Mouse (Mus musculus) Muller cell, postnatal 12 days (primary cell): Measurements from ENCODE around the gene Ghrhr.

ENCODE experiments used
- DNase-seq: peaks from one replicate; pipeline ENCODE4 v3.0.0-alpha.2; 2015; ENCODE audit errors: inconsistent ontology term

Ghrhr gene

GRCm38 (mm10) chr6:55396176-55396575 lies 20.1 kb downstream of the Ghrhr start:
- DNase-seq, result no peak

DNA sequence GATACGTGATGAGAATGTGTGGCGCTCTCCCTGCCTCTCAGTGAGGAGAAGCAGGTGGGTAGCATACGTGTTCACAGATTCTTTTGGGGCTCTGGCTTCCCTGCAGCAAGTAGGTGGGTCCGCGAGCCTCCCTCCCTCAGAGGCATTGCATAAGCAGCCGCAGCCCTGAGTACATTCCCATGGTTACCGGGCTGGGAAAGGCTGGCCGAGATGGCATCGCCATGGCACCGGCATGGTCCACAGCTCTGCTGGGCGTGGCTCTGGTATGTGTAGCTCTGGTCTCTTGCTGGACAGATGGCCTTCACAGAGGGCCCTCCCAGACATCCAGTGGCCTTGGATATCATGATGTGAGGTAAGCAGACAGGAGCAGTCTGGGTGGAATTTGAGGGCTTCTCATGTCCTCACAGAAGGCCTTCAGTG lies 20.5 kb downstream of the Ghrhr start:
- DNase-seq, result peak; percentile 29

- no peak for DNase-seq
These were observed 23.0 kb downstream of the Ghrhr start for GRCm38 (mm10) chr6:55398869-55399628.

DNA sequence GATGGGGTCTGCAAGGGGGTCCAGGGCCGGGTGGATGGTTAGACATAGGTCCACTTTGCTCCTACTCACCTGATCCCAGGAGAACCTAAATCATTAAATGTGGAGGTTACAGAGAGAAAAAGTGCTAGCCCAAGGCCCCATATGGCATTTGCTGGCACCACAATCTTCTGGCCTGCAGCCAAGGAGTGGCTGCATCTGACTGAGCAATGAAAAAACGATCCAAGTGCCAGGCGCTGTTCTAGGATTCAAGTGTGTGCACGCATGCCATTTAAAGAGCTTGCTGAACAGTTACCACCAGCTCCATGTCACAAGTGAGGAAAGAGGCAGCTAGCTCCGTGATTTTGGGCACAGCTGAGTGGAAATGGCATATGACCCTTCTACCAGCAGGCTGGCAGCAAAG lies 23.8 kb downstream of the Ghrhr start:
- DNase-seq, result peak; percentile 61

- DNase-seq, result no peak
These were observed 26.1 kb downstream of the Ghrhr start for GRCm38 (mm10) chr6:55402041-55402776.

GRCm38 (mm10) chr6:55403411-55404309 lies 27.6 kb downstream of the Ghrhr start:
- no peak for DNase-seq

DNA sequence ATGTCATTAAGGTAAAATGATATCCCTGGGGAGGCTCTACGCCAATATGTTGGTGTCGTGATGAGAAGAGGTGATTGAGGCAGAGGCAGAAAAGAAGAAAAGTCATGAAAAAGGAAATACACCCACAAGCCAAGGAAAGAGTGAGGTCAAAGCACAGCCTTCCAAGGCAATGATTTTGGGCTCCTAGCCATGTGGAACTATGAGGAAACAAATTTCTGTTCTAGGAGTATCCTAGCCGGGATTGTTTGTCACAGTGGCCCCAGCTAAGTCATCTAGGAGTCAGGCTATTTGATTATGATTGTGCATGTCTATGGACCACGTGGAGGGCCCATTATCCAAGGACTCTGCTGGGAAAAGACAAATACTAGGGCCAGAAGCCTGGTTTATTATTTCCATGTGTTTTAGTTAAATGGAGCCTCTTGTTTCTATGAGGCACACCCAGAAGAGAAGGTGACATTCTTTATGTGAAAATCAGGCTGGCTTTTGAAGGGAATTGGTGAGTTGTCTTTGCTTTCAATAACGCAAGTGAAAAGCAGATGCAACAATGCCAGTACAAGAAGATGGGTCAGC lies 28.4 kb downstream of the Ghrhr start:
- DNase-seq, result no peak

DNA sequence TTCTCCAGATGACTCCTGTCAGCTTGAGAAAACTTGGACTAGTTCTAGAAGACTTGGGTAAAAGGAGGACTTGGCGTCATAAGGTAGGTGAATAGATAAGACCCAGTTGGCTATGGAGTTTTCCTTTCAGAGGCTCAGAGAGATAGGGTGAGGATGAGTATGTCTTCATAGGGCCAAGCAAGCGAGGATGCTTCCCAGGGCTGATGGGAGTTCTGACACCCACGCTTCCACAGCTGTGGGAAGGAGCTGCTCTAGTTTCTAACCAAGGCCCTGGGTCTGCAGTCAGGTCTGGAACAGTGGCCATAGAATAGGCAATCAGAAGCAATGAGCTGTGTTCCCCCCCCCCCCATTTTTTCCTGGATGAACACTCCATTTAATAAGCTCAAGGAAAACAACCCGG lies 31.2 kb downstream of the Ghrhr start:
- no peak for DNase-seq

- DNase-seq, result no peak
These were observed 34.2 kb downstream of the Ghrhr start for GRCm38 (mm10) chr6:55410119-55410775.

DNA sequence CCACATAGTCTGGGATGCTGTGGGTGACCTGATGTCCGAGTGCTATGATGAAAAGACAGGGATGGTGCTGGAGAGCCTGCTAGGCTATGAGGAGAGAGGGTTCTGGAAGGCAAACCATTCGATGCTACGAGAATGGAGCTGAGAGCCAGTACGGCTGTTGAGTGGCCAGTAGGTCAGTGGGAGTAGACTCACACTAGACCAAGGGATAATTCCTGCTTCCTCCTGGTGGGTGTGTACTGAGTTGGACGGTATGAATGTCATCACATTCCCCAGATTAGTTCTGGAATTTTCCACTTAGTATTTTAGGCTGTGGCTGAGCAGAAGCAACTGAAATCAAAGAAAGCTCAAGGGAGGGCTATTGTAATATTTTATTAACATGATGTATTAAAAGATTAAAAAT lies 34.9 kb downstream of the Ghrhr start:
- no peak for DNase-seq

DNA sequence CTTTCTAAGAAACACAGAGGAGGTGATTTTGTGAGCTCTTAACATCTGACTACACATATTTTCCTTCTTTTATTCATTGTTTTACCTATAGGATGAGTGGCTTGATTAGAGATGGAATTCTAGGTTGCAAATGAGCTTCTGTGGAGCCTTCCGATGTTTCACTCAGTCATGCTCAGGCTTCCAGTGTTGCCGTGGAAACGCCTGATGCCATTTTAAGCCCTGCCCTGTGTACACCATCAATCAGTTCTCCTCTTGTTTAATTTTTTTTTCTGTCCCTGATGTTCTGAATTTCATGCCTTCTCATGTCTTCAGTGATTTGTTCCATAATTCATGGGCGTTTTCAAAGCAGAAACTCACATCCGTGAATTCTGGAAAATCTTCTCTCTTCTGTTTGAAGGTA lies 40.1 kb downstream of the Ghrhr start:
- no peak for DNase-seq

DNA sequence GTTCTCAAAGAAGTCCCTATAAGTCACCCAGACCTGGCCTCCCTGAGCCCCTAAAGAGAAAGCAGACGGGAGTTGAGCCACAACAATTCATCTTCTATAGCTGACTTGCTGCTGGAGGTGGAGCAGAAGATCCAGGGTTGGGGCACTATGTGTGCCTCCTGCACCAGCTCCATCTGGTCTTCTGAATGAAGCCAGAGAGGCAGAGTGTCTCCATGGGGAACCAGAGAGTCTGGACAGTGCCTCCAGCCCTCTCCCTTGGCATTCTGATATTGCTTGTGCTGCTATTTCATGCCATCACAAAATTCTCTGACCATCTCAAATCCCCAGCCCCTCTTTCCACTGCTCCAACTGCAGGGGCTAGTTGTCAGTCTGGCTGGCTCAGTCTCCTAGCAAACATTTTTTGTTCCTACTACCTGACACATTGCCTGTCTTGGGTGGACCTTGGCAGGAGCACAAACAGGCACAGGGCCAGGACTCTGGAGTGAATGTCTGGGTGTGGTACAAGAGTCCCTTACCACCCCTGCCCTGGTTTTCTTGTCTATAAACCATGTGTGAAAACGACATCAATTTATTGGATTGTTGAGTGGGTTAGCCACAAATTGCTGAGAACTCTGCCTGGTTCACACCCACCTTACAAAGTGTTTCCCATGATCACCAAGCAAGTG lies 42.8 kb downstream of the Ghrhr start:
- DNase-seq, result no peak

DNA sequence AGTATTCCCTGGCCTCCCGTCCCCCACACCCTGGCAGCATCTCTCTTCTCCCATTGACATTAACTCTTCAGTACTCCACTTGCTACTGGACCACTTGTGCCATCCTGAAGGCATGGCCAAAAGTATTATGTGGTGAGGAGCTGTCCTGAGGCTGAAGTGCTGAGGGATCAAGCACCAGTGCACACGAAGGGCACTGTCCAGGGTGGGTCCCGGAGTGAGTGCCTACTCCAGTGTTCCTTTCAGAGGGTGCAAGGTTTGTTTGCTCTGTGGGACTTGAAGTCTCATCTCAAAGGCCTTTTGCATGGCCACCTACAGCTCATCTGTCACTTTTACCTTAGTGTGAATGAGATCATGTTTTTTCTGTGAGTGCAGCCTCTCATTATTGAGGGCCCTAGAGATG lies 44.3 kb downstream of the Ghrhr start:
- DNase-seq, result peak; percentile 19

GRCm38 (mm10) chr6:55420869-55421361 lies 44.8 kb downstream of the Ghrhr start:
- DNase-seq, result no peak

- no peak for DNase-seq
These were observed 56.0 kb downstream of the Ghrhr start for GRCm38 (mm10) chr6:55432121-55432520.

DNA sequence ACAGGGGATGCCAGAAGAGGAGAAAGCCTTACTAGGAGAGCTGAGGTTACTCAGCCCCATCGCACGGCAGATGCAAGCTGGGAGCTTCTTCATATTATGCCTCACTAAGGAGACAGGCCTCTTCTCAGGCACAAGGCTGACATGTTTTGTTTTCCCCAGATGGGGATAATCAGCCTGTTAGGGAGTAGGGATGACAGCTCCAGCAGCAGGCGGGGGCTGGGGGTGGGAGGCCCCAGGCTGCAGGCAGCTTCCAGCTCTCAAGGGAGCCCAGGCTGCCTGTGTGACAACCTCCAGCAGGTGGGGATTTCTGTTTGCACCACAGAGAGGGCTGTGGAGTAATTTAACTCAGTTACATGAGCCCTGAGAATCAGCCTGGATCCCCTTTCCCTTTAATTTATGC lies 58.3 kb downstream of the Ghrhr start:
- no peak for DNase-seq

DNA sequence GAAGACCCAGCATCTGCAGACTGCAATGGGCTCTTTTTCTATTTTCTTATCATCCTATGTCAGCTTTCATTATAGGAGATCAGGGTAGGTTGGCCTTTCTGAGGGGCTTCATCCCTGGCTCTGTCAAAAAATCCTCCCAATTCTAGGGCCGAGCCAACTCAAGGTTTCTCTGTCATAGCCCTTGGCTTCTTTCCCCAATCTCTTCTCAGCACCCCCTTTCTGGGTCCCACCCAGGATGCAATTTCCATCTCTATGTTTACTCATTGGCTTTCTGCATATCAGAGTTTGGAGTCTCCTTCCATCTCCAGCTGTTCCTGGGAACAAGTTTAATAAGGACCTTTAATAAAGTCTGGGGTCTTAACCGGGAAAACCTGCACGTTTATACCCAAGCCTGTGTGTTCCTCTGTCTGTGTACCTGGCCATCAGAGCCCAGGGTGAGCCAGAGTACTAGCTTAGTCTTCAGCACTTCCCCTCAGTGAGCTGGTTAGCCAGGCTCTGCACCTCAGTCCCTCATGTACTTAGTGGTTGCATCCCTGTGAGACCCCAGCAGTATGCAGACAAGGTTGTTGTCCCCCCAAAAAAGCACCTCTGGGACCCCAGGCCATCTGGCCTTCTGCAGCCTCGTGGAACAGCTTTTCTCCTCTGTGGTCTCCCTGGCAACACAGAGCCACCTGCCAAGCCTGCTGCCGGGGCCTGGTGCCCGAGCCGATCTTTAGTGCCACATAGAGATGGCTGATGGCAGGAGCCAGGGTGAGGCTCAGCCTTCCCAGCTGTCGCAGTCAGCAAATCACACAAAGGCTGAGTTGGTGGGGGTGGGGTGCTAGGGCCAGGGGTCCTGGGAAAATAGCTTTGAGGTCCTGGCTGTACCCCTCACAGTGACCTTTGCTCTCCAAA lies 59.4 kb downstream of the Ghrhr start:
- DNase-seq, result no peak

DNA sequence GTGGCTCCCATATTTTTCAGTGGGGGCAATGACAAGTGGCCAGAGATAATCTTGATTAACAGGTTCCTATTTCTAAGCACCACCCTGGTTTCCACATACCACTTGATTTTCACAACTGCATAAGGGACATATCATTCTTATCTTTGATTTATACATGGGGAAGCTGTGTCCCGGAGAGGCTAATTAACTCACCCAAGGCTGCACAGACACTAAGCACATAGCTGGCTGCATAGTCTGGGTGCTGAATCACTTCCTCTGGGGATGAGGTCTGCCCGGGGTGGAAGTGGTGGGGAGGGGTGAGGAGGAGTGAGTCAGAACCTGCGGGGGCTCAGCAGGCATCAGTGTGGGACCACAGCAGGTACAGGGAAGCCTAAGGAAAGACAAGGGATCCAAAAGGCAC lies 61.8 kb downstream of the Ghrhr start:
- peak; percentile 80 for DNase-seq
